Mouse (Mus musculus) olfactory bulb, adult 2 months (tissue): ENCODE results near the gene Lrrc28.

ENCODE experiments used
- CTCF ChIP-seq: fragments of 200-500 bp; IDR thresholded peaks from 2 replicates; pipeline ENCODE4 v1.5.1; 2012; ENCODE audit warnings: low read depth, mild to moderate bottlenecking, low read length, moderate library complexity; ENCODE audit not compliant: insufficient read depth
- POLR2A ChIP-seq: fragments of 200-500 bp; IDR thresholded peaks from 2 replicates; pipeline ENCODE4 v1.6.1; 2012; ENCODE audit warnings: mild to moderate bottlenecking, low read depth, low read length, moderate library complexity; ENCODE audit not compliant: insufficient read depth

DNA sequence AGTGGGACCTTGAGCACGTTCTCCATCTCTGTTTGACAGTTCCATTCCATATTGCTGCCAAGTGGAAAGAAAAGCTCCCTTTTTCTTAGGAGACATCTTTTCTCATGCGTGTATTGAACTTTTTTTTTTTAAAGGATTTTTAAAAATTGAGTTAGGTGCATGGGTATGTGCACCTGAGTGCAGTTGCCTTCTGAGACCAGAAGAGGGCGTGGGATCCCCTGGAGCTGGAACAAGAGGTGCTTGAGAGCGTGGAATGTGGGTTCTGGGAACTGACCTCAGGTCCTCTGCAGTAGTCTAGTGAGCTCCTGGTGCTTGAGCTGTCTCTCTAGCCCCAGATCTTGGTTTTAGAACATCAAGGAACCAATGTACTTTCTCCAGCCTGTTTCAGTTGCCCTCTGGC, 13.0 kb upstream of the Lrrc28 start:
- TF ChIP-seq CTCF (no peak), POLR2A (no peak)
